Mouse (Mus musculus): ENCODE measurements around the gene Ift140. TPM values are rescaled to one million over a fixed set of nuclear protein-coding genes. Genes with fewer than 3 reads are reported as not detected.
A peak's percentile ranks its signal among the peaks of the same experiment; 100 is the strongest.

Ift140 gene
- polyA plus RNA-seq, 1 experiment from 2014 or later, result 2.9 TPM

- no peaks in the 10 kb centered on the region for H3K27me3 ChIP-seq (replicated peaks; ENCODE audit: control insufficient read depth, insufficient read depth, low read length)
- ATAC-seq, result no peak
- no peaks in the 10 kb centered on the region; the same call in 1 of the 2 replicates for H3K4me1 ChIP-seq (replicated peaks; ENCODE audit: control insufficient read depth, insufficient read depth, low read length)
- no peak overlapping the region for H3K4me2 ChIP-seq (replicated peaks; ENCODE audit: low read depth)
- no peak for TF ChIP-seq CTCF (IDR thresholded peaks at IDR 0.05; ENCODE audit: low read depth)
- no peak overlapping the region for H3K4me3 ChIP-seq (ENCODE audit: low read depth, low read length)
- WGBS, result 93% methylated on average over 5 of the region's 5 CpGs
- H3K9ac ChIP-seq (ENCODE audit: low read depth, low read length), result no peak overlapping the region
- H3K27ac ChIP-seq (ENCODE audit: low read depth, low read length), result no peak overlapping the region
- peaks cover 38% of the 10 kb centered on the region; the same call in 1 of the 2 replicates for H3K36me3 ChIP-seq (ENCODE audit: control insufficient read depth, insufficient read depth)
- no peaks in the 10 kb centered on the region for H3K9me3 ChIP-seq (ENCODE audit: control insufficient read depth)
Observed at GRCm38 (mm10) chr17:25111220-25111619, 95.3 kb downstream of the Ift140 start.

GRCm38 (mm10) chr17:25111739-25112422 is 96.0 kb downstream of the Ift140 start:
- no peak overlapping the region for H3K27ac ChIP-seq (ENCODE audit: low read depth, low read length)
- no peak overlapping the region for H3K4me3 ChIP-seq (ENCODE audit: low read depth, low read length)
- H3K27me3 ChIP-seq (replicated peaks; ENCODE audit: control insufficient read depth, insufficient read depth, low read length), result no peaks in the 10 kb centered on the region
- H3K9me3 ChIP-seq (ENCODE audit: control insufficient read depth), result no peaks in the 10 kb centered on the region
- H3K36me3 ChIP-seq (ENCODE audit: control insufficient read depth, insufficient read depth), result peaks cover 32% of the 10 kb centered on the region; the same call in 1 of the 2 replicates
- WGBS, result 78% methylated on average over 8 of the region's 8 CpGs
- ATAC-seq, result no peak
- no peaks in the 10 kb centered on the region; the same call in 1 of the 2 replicates for H3K4me1 ChIP-seq (replicated peaks; ENCODE audit: control insufficient read depth, insufficient read depth, low read length)
- H3K4me2 ChIP-seq (replicated peaks; ENCODE audit: low read depth), result no peak overlapping the region
- H3K9ac ChIP-seq (ENCODE audit: low read depth, low read length), result no peak overlapping the region
- no peak for TF ChIP-seq CTCF (IDR thresholded peaks at IDR 0.05; ENCODE audit: low read depth)

GRCm38 (mm10) chr17:25112423-25112810 is 96.5 kb downstream of the Ift140 start:
- no peak overlapping the region for H3K9ac ChIP-seq (ENCODE audit: low read depth, low read length)
- no peak for ATAC-seq
- no peak for TF ChIP-seq CTCF (IDR thresholded peaks at IDR 0.05; ENCODE audit: low read depth)
- no peak overlapping the region for H3K27ac ChIP-seq (ENCODE audit: low read depth, low read length)
- no peaks in the 10 kb centered on the region; the same call in 1 of the 2 replicates for H3K4me1 ChIP-seq (replicated peaks; ENCODE audit: control insufficient read depth, insufficient read depth, low read length)
- H3K4me3 ChIP-seq (ENCODE audit: low read depth, low read length), result no peak overlapping the region
- H3K9me3 ChIP-seq (ENCODE audit: control insufficient read depth), result no peaks in the 10 kb centered on the region
- H3K4me2 ChIP-seq (replicated peaks; ENCODE audit: low read depth), result no peak overlapping the region
- no peaks in the 10 kb centered on the region for H3K27me3 ChIP-seq (replicated peaks; ENCODE audit: control insufficient read depth, insufficient read depth, low read length)
- H3K36me3 ChIP-seq (ENCODE audit: control insufficient read depth, insufficient read depth), result peaks cover 27% of the 10 kb centered on the region; the same call in 1 of the 2 replicates
- WGBS, result 80% methylated on average over 3 of the region's 3 CpGs

- H3K9ac ChIP-seq (ENCODE audit: low read depth, low read length), result peak overlapping the region; percentile 57
- peak; percentile 48 for ATAC-seq
- peak overlapping the region; percentile 89; the same call in 1 of the 2 replicates for H3K27ac ChIP-seq (ENCODE audit: low read depth, low read length)
- 8% methylated on average over 23 of the region's 23 CpGs for WGBS
- no peak for TF ChIP-seq CTCF (IDR thresholded peaks at IDR 0.05; ENCODE audit: low read depth)
- peaks cover 9% of the 10 kb centered on the region; the same call in 1 of the 2 replicates for H3K36me3 ChIP-seq (ENCODE audit: control insufficient read depth, insufficient read depth)
- H3K4me3 ChIP-seq (ENCODE audit: low read depth, low read length), result peak overlapping the region; percentile 49
- no peaks in the 10 kb centered on the region for H3K27me3 ChIP-seq (replicated peaks; ENCODE audit: control insufficient read depth, insufficient read depth, low read length)
- H3K9me3 ChIP-seq (ENCODE audit: control insufficient read depth), result no peaks in the 10 kb centered on the region
- no peaks in the 10 kb centered on the region; the same call in 1 of the 2 replicates for H3K4me1 ChIP-seq (replicated peaks; ENCODE audit: control insufficient read depth, insufficient read depth, low read length)
- peak overlapping the region; percentile 91 for H3K4me2 ChIP-seq (replicated peaks; ENCODE audit: low read depth)
Observed at GRCm38 (mm10) chr17:25114908-25115645, 99.2 kb downstream of the Ift140 start.

DNA sequence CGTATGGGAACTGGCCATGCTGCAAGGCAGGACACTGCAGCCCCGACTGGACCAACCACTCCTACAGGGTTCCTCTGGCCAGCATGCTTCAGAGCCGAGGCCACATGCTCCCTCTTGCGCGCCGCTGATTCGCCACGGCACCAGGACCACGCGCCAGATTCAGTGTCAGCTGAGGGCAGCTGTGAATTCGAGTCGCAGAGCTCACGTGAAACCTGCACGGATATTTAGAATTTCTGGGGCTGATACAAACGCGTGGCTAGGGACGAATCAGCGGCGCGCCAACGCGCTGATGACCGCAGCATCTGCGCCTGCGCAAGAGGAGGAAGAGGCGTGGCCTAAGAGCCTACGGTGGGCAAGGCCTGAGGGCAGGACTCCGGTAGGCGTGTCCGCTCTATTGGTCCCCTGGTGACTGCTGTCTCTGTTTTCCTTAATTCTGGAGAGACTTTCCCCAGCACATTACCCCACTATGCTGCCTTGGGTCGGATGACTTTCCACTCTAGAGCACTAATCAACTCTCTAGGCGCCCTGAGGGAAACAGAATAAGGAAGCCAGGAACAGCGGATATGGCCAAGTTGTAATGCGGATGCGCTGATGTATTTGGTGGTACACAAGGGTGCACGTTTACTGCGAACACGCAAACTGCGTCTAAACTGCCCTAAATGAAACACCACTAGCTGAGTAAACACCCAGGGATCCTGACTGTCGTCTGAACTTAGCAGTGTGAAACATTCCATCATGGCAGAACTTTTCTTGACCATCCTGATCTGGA is 100.0 kb downstream of the Ift140 start, which contains the start of gene Telo2:
Telo2 (minus strand) TSS at position 304 of the 769 bp plus-strand sequence.
- Histone ChIP-seq H3K4me1 (replicated peaks; ENCODE audit: control insufficient read depth, insufficient read depth, low read length) (no peaks in the 10 kb centered on the region; the same call in 1 of the 2 replicates), H3K27me3 (replicated peaks; ENCODE audit: control insufficient read depth, insufficient read depth, low read length) (no peaks in the 10 kb centered on the region), H3K27ac (ENCODE audit: low read depth, low read length) (peak within 1 kb of the TSS; percentile 89), H3K4me3 (ENCODE audit: low read depth, low read length) (peak within 1 kb of the TSS; percentile 49), H3K9me3 (ENCODE audit: control insufficient read depth) (no peaks in the 10 kb centered on the region), H3K9ac (ENCODE audit: low read depth, low read length) (peak within 1 kb of the TSS; percentile 57), H3K36me3 (ENCODE audit: control insufficient read depth, insufficient read depth) (peaks cover 2% of the 10 kb centered on the region; the same call in 1 of the 2 replicates), H3K4me2 (replicated peaks; ENCODE audit: low read depth) (peak within 1 kb of the TSS; percentile 91)
- ATAC-seq, result peak; percentile 87
- WGBS, result 5% methylated on average over 38 of the region's 40 CpGs
- TF ChIP-seq CTCF (IDR thresholded peaks at IDR 0.05; ENCODE audit: low read depth), result no peak

Data from intestine, postnatal 0 days (tissue).